Mouse (Mus musculus) megakaryocyte, adult 5-6 weeks (primary cell): ENCODE data around the gene Rpl18. TPM values are rescaled to one million over a fixed set of nuclear protein-coding genes. Genes with fewer than 3 reads are reported as not detected.

Source experiments
- ATAC-seq: 2 replicates; pipeline ENCODE4 v1.8.0; 2016; ENCODE audit warnings: mild to moderate bottlenecking, inconsistent platforms; ENCODE audit not compliant: poor library complexity, severe bottlenecking
- total RNA-seq, 2 experiments: library from RNA; stranded (forward) in 1 of 2; stranded (reverse) in 1 of 2; fragments of 153-499, 151-499 nt in 1 of 2; fragments of 221-1000, 200-1000 nt in 1 of 2; gene quantifications; 2 replicates each; pipeline versions ENCODE4 v1.2.3 to v1.2.4; 2015 to 2017

The Rpl18 gene
- total RNA-seq, 2 experiments from 2014 or later = 1,261 to 1,272 TPM

GRCm38 (mm10) chr7:45713396-45713795 lies 1.9 kb upstream of the Rpl18 start:
- ATAC-seq = no peak

GRCm38 (mm10) chr7:45713881-45714520 lies 1.3 kb upstream of the Rpl18 start:
- ATAC-seq = no peak

DNA sequence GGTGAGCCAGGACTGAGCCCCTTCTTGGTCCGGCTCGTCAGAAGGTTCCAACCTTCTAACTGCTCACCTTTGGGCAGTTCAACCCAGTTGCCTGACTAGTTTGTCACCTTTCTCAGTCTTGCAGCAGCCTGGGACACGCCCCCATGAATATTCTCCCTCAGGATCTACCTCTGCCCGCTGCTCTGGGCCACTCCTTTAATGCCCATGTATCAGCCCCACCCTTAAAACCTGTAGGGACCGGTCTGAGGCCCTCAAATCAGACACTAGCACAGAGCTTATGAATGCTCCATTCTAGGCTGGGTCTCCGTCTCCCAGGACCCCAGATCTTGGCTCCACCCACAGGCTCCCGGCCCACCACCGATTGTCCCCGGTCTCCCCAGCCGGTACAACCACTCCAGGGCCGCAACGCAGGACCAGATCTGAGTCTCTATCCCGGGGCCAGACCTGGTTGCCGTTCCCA lies 597 bp upstream of the Rpl18 start:
- no peak for ATAC-seq

GRCm38 (mm10) chr7:45715741-45716459 lies 643 bp downstream of the Rpl18 start:
- ATAC-seq = peak; percentile 48

- no peak for ATAC-seq
Observed at GRCm38 (mm10) chr7:45716460-45716857, 1.2 kb downstream of the Rpl18 start.

- peak; percentile 7 for ATAC-seq
Observed at GRCm38 (mm10) chr7:45716952-45717917, 2.0 kb downstream of the Rpl18 start.

DNA sequence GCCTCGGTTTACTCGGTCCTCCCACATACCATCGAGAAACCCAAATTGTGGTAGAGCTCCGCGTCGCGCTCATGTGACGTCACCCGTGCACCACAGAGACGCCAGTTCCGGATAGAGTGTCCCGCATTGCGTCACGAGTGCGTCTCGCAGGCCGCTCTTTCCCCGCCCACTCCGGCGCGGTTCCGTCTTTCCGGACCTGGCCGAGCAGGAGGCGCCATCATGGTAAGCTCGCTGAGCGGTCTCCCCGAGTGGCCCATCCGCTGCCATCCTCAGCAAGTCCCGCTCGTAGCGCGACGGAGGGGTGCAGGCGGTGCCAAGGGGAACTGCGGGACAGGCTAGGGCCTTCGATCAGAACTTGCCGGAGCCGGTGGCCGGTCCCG lies 2.7 kb downstream of the Rpl18 start, which contains the start of gene Sphk2:
Gene Sphk2 (minus strand): TSS at position 85 of the 380 bp plus-strand sequence.
- ATAC-seq = peak; percentile 62

GRCm38 (mm10) chr7:45718331-45718730 lies 3.1 kb downstream of the Rpl18 start:
- no peak for ATAC-seq

DNA sequence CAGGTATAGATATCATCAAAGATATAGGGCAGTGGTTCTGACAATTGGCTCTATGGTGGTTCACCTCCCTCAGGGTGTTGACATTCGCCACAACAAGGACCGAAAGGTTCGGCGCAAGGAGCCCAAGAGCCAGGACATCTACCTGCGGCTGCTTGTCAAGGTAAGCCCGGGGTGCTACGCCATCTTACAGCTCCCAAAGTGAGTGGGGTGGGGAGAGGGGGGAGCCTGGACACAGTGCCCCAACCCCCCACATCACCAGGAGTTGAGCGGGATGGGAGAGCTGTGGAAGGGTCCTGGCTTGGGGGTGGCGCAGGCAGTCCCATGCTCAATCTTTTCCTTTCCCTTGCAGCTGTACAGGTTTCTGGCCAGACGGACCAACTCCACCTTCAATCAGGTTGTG lies 3.9 kb downstream of the Rpl18 start:
- no peak for ATAC-seq

- ATAC-seq = no peak
Observed at GRCm38 (mm10) chr7:45719738-45720412, 4.6 kb downstream of the Rpl18 start.

DNA sequence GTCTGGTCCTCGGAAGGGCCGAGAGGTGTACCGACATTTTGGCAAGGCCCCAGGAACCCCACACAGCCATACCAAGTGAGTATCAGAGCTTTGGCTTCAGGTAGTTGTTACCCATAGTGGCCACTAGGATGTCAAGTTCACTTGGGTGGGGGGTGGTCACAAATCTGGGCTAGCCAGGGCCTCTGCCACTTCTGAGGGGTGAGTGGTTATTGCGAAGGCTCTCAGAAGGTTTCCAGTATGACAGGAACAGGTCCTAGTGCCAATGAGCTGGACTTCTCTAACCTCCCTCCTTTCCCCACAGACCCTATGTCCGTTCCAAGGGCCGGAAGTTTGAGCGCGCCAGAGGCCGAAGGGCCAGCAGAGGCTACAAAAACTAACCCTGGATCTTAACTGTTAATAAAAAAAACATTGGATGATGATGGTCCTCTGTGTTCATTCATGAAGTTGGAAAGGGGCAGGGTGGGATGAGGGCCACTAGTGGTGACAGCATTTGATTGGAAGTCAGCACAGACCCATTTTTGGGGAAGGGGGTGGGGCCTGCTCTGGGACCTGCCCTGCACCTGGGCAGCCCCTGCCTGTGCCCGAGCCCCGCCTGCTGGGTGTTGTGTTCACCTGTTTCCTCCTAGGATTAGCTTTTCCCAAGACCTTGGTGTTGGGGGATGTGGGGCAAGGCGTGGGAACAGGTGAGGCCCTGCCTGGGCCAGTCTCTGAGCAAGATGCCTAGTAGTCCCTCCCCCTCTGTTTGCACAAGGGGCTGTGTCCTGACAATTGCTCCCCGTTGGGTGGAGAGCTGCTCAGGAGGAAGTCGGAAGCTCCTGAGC lies 5.4 kb downstream of the Rpl18 start, which contains the start of gene Fam83e:
Gene Fam83e (plus strand): TSS at position 800 of the 821 bp plus-strand sequence.
- no peak for ATAC-seq

- ATAC-seq = no peak
Observed at GRCm38 (mm10) chr7:45721234-45721571, 5.9 kb downstream of the Rpl18 start.

GRCm38 (mm10) chr7:45721642-45722347 lies 6.5 kb downstream of the Rpl18 start:
- no peak for ATAC-seq

- ATAC-seq = no peak
Observed at GRCm38 (mm10) chr7:45722348-45722713, 7.1 kb downstream of the Rpl18 start.

DNA sequence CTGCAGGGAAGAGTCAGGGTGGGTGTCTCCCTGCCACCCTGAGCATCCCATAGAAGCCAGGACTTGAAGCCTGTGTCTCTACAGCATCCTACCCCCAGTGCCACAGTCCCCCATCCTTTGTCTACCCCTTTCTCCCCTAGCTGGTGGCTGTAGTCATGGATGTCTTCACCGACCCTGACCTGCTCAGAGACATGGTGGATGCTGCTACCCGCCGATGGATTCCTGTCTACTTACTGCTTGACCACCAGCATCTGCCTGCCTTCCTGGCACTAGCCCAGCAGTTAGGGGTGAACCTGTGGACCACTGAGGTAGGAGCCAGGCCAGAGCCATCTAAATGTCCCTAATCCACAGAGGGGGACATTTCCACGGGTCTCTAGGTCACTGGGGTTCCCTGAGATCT lies 8.0 kb downstream of the Rpl18 start:
- no peak for ATAC-seq

DNA sequence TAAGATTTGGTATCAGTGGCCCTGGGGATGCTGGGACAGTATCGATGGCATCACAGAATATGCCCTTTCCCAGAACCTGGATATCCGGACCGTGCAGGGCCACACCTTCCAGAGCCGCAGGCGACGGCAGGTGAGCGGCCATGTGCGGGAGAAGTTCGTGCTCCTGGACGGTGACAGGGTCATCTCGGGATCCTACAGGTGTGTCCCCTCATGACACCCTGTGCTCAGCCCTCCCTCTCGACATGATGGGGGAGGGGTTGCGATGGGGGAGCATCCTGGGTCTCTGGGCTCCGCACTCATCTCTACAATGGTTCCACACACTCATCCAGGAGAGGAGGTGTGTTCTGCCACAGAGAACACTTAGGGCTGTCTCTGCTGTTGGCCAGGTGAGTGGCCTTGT lies 8.5 kb downstream of the Rpl18 start:
- no peak for ATAC-seq

DNA sequence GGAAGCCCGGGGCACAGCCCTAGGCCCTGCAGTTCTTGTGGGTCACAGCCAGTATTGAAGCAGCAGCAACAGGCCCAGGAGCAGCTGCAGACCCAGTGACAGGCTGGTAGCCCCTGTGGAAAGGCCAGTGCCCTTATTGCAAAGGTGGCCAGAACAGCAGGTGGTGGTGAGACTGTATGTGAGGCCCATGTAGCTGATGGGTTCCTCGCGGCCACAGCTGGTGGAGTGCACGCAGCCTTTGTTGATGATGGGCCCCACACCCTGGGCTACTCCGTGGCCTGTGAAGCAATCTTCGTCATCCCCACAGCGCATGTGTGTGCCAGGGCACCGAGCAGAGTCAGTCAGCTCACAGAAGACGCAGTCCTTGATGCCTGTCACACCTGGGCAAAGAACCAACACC lies 9.9 kb downstream of the Rpl18 start:
- ATAC-seq = no peak

DNA sequence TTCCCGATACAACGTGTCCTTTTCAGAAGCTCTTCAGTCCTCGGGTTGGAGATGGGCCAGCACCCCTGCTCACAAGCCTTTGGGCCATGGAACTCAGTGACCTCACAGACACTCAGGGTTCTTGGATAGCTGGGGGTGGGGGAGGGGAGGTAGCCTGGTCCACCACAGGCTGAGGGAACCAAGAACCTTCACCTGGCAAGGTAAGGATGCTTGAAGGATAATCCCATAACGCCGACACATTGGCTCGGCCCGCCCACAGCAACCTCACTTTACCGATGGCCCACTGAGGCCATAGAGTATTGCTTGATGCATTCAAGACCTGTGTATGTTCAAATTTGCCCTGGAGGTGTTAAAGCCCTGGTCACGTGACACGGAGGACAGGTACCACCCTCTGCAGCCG lies 10.5 kb downstream of the Rpl18 start, which contains the start of gene Spaca4:
Gene Spaca4 (minus strand): TSS at position 101 of the 400 bp plus-strand sequence.
- no peak for ATAC-seq

GRCm38 (mm10) chr7:45726419-45726818 lies 11.2 kb downstream of the Rpl18 start:
- no peak for ATAC-seq
